Mouse (Mus musculus) embryonic facial prominence, embryonic 14.5 days (tissue): ENCODE measurements around the gene 1700042G07Rik. TPM values are rescaled to one million over a fixed set of nuclear protein-coding genes. Genes with fewer than 3 reads are reported as not detected.
"Not testable (repeated sequence)": the region's sequence is repeated elsewhere in the genome, so short reads cannot be mapped to it uniquely, and the experiment has no call there.

Source experiments
- ATAC-seq: fragments of 200-750 bp; cut with Nextera tagmentation; 2 replicates; pipeline ENCODE4 v1.8.0; 2017; ENCODE audit warnings: low read depth, moderate number of reproducible peaks, moderate TSS enrichment
- DNase-seq: peaks from one replicate; pipeline ENCODE4 v3.0.0-alpha.2; 2015; ENCODE audit warnings: low spot score
- H3K27ac ChIP-seq: fragments of 300-500 bp; sonication (generic); replicated peaks from 2 replicates; pipeline ENCODE4 v1.5.1; 2014; ENCODE audit warnings: low read depth, mild to moderate bottlenecking, low read length, moderate library complexity
- H3K27me3 ChIP-seq: fragments of 300-500 bp; sonication (generic); replicated peaks from 2 replicates; pipeline ENCODE4 v1.6.1; 2014; ENCODE audit warnings: low read length; ENCODE audit not compliant: control insufficient read depth, insufficient read depth
- H3K36me3 ChIP-seq: fragments of 300-500 bp; sonication (generic); 2 replicates; pipeline ENCODE4 v1.6.1; 2014; ENCODE audit warnings: low read length, mixed read lengths; ENCODE audit not compliant: control insufficient read depth, insufficient read depth
- H3K4me1 ChIP-seq: fragments of 300-500 bp; sonication (generic); 2 replicates; pipeline ENCODE4 v1.6.1; 2014; ENCODE audit warnings: antibody characterized with exemption, low read length; ENCODE audit not compliant: control insufficient read depth, insufficient read depth
- H3K4me2 ChIP-seq: fragments of 300-500 bp; sonication (generic); 2 replicates; pipeline ENCODE4 v1.6.1; 2014; ENCODE audit warnings: low read depth, mild to moderate bottlenecking, low read length, moderate library complexity, mixed read lengths
- H3K4me3 ChIP-seq: fragments of 300-500 bp; sonication (generic); 2 replicates; pipeline ENCODE4 v1.5.1; 2014; ENCODE audit warnings: low read depth, mild to moderate bottlenecking, low read length
- H3K9ac ChIP-seq: fragments of 300-500 bp; sonication (generic); 2 replicates; pipeline ENCODE4 v1.6.1; 2014; ENCODE audit warnings: low read depth, mild to moderate bottlenecking, low read length, moderate library complexity, mixed read lengths
- H3K9me3 ChIP-seq: fragments of 300-500 bp; sonication (generic); 2 replicates; pipeline ENCODE4 v1.6.1; 2016; ENCODE audit warnings: low read length; ENCODE audit not compliant: control insufficient read depth
- WGBS: fragments of 180-500 bp; shearing (Covaris S2); extraction: QIAGEN DNeasy Blood & Tissue Kit; methylation state at CpG from one replicate; pipeline ENCODE4 v1.1.7; 2014; 5-methylcytosine and 5-hydroxymethylcytosine counted together
- polyA plus RNA-seq: library from polyadenylated mRNA; unstranded; fragments of >200 nt; fragmentation: Nextera tagmentation; extraction: Ambion mirVana; gene quantifications from 2 replicates; pipeline ENCODE4 v1.2.1, GENCODE M21; 2014

The 1700042G07Rik gene
- polyA plus RNA-seq, 1 experiment from 2014 or later: not detected

GRCm38 (mm10) chr4:116215895-116216605 lies 42.9 kb downstream of the 1700042G07Rik start:
- no peak overlapping the region for H3K27ac ChIP-seq
- H3K9ac ChIP-seq: no peak overlapping the region
- H3K36me3 ChIP-seq: no peaks in the 10 kb centered on the region
- WGBS: 85% methylated on average over 2 of the region's 2 CpGs
- H3K4me1 ChIP-seq: no peaks in the 10 kb centered on the region
- DNase-seq (no peak), ATAC-seq (no peak)
- no peak overlapping the region for H3K4me3 ChIP-seq
- no peak overlapping the region for H3K4me2 ChIP-seq
- H3K9me3 ChIP-seq: no peaks in the 10 kb centered on the region
- no peaks in the 10 kb centered on the region for H3K27me3 ChIP-seq

DNA sequence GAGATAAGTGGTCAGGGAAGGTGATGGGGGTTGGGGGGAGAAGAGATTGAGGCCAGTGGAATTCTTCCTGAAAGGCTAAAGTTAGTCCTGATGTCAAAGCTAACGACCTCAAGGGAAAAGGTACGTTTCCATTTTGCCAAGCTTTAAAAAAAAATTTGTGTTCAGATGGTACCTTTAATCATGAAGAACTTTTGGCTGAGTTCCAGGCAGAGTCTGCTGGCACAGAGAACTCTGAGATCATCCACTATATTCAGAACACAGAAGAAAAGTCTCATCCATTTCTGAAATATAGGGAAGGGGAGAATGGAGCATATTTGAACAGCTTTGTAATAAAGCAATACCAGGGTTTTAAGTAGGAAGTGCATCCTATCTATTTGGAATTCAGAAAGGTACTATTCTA lies 43.9 kb downstream of the 1700042G07Rik start:
- WGBS: 28% methylated on average over 2 of the region's 2 CpGs
- DNase-seq: peak; percentile 45
- no peak overlapping the region for H3K9ac ChIP-seq
- no peak overlapping the region for H3K27ac ChIP-seq
- no peaks in the 10 kb centered on the region for H3K9me3 ChIP-seq
- no peak overlapping the region for H3K4me2 ChIP-seq
- no peak overlapping the region for H3K4me3 ChIP-seq
- no peaks in the 10 kb centered on the region for H3K4me1 ChIP-seq
- no peaks in the 10 kb centered on the region for H3K27me3 ChIP-seq
- H3K36me3 ChIP-seq: no peaks in the 10 kb centered on the region
- ATAC-seq: no peak

GRCm38 (mm10) chr4:116217661-116218060 lies 44.5 kb downstream of the 1700042G07Rik start:
- not testable (repeated sequence) for H3K9me3 ChIP-seq, H3K27me3 ChIP-seq, DNase-seq, H3K36me3 ChIP-seq, H3K9ac ChIP-seq, H3K4me1 ChIP-seq, H3K4me2 ChIP-seq, H3K27ac ChIP-seq, H3K4me3 ChIP-seq, ATAC-seq
- WGBS: 88% methylated on average over 1 of the region's 1 CpGs

DNA sequence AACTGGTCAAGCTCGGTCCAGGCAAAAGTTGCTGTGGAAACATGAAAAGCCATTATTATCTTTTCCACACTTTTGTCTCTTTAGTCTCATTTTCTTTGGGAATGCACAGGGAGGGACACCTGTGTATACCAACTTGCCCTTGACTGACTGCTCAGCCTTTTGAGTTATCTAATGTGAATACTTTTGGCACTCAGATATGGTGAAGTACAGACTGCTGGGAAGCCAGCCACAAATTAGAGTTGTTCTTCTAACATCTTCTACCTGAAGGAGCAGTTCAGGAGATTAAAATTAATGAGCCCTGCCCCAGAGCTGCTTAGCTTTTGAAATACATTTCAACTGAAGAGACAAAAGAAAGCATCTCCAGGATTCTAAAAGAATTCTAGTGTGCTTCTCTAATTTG lies 45.9 kb downstream of the 1700042G07Rik start:
- DNase-seq: no peak
- no peak overlapping the region for H3K4me3 ChIP-seq
- no peak overlapping the region for H3K4me2 ChIP-seq
- H3K36me3 ChIP-seq: no peaks in the 10 kb centered on the region
- no peak for ATAC-seq
- no peaks in the 10 kb centered on the region for H3K9me3 ChIP-seq
- H3K27ac ChIP-seq: no peak overlapping the region
- H3K27me3 ChIP-seq: no peaks in the 10 kb centered on the region
- H3K4me1 ChIP-seq: peaks cover 3% of the 10 kb centered on the region; the same call in 1 of the 2 replicates
- 72% methylated on average over 1 of the region's 1 CpGs for WGBS
- no peak overlapping the region for H3K9ac ChIP-seq

GRCm38 (mm10) chr4:116220071-116220650 lies 47.0 kb downstream of the 1700042G07Rik start:
- Histone ChIP-seq H3K27me3 (no peaks in the 10 kb centered on the region), H3K27ac (peak overlapping the region; percentile 99), H3K4me2 (peak overlapping the region; percentile 74), H3K4me1 (peaks cover 3% of the 10 kb centered on the region; the same call in 1 of the 2 replicates), H3K4me3 (peak overlapping the region; percentile 67), H3K9ac (peak overlapping the region; percentile 84), H3K9me3 (no peaks in the 10 kb centered on the region), H3K36me3 (no peaks in the 10 kb centered on the region)
- peak; percentile 47 for DNase-seq
- 4% methylated on average over 6 of the region's 6 CpGs for WGBS
- ATAC-seq: no peak

DNA sequence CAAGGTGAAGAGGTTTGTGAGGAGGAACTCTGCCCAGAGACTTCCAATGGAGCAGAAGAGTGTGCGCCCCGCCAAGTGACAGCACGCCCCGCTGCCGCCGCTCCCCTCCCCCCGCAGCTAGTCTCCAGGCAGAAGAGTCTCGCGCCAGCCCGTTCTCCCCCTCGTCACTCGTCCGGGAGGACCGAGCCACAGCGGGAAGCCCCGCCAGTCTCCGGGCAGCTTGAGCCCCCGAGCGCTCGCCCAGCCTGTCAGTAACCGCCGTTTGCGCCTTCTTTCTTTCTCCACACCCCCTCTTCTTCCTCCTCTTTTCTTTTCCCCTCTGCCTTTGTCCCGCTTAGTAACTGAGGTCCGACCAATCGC lies 47.6 kb downstream of the 1700042G07Rik start:
- Histone ChIP-seq H3K36me3 (no peaks in the 10 kb centered on the region), H3K4me3 (peak overlapping the region; percentile 67), H3K9ac (peak overlapping the region; percentile 84), H3K4me2 (peak overlapping the region; percentile 74), H3K27ac (peak overlapping the region; percentile 99), H3K4me1 (peaks cover 3% of the 10 kb centered on the region; the same call in 1 of the 2 replicates), H3K27me3 (no peaks in the 10 kb centered on the region), H3K9me3 (no peaks in the 10 kb centered on the region)
- WGBS: 1% methylated on average over 18 of the region's 26 CpGs
- ATAC-seq (peak; percentile 53), DNase-seq (no peak)

DNA sequence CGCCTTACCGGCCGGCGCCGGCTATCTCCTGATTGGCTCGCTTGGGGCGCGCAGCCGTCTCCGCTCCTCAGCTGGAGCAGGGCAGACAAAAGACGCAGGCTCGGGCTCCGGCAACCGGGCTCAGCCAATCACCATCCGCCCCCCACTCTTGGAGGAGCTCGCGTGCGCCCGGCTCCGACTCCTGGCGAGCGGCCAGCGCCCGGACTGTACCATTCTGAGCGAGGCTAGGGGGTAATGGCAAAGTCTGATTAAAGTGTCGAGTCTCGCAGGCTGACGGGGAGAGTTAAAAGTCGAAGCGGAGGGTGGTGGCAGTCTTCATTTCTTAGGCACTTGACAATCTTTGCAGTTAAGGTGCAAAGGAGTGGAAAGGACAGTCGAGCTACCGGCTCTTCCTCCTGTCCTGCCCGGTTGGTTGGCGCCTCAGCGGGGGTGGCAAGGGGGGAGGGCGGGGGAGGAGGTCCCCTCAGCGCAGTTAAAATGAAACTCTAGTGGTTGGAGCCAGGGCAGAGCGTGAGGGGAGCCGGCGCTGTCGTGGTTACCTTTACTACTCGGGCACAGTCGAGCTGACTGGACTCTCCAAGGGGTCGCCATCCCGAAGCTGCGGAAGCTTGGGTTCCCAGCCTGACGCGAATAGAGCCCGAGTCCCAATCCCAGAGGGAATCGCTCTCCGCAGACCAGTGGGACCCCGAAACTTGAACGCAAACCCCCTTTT lies 48.1 kb downstream of the 1700042G07Rik start, which contains the start of gene Pik3r3:
Pik3r3 (plus strand) TSS at position 479 of the 712 bp plus-strand sequence.
- Histone ChIP-seq H3K9me3 (no peaks in the 10 kb centered on the region), H3K27me3 (no peaks in the 10 kb centered on the region), H3K36me3 (no peaks in the 10 kb centered on the region), H3K27ac (peak within 1 kb of the TSS; percentile 99), H3K4me2 (peak within 1 kb of the TSS; percentile 76), H3K4me1 (peaks cover 3% of the 10 kb centered on the region; the same call in 1 of the 2 replicates), H3K4me3 (peak within 1 kb of the TSS; percentile 67), H3K9ac (peak within 1 kb of the TSS; percentile 92)
- peak; percentile 100 for DNase-seq
- peak; percentile 99 for ATAC-seq
- WGBS: under 1% methylated on average over 51 of the region's 53 CpGs

DNA sequence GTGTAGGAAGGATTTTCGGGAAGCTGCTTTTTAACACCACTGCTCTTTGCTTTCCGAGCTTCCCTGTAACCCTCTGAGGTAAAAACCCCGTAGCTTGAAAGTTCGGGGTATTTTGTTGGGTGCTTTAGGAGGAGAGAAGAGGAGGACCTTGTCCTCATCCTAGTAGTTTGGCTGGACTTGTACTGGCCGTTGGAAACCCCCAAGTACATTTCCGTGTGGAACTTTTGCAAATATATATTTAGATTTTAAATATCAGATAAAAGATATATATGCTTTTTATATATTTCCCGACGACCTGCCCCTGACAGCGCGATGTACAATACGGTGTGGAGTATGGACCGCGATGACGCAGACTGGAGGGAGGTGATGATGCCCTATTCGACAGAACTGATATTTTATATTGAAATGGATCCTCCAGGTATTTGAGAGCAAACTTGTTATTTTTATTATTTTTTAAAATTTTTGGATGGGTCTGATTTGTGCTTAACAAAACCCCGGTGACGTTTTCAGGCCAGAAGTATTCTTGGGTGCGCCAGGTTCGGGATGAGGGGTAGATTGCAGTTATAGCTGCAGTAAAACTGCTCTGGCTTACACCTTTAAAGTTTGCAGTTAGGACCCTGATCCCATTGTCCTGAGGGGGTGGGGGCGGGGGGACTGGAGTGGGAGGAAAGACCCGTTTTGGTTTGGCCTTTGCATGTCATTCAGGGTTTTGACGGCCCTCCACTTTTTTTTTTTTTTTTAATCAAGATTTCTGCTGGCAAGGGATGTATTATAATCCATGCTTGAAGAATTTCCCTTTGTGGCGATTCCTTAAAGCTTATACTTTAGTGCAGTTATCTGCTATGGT lies 49.0 kb downstream of the 1700042G07Rik start:
- ATAC-seq: no peak
- H3K36me3 ChIP-seq: no peaks in the 10 kb centered on the region
- no peaks in the 10 kb centered on the region for H3K9me3 ChIP-seq
- H3K9ac ChIP-seq: peak overlapping the region; percentile 92
- peak overlapping the region; percentile 99 for H3K27ac ChIP-seq
- H3K4me1 ChIP-seq: peaks cover 3% of the 10 kb centered on the region; the same call in 1 of the 2 replicates
- peak overlapping the region; percentile 76 for H3K4me2 ChIP-seq
- WGBS: under 1% methylated on average over 23 of the region's 23 CpGs
- DNase-seq: peak; percentile 34
- H3K4me3 ChIP-seq: peak overlapping the region; percentile 67
- H3K27me3 ChIP-seq: no peaks in the 10 kb centered on the region
